Mouse (Mus musculus): ENCODE results near the gene Arfgef3.

- TF ChIP-seq CTCF (IDR thresholded peaks at IDR 0.05; ENCODE audit: insufficient read depth, low read depth, low read length) (no peak), POLR2A (IDR thresholded peaks at IDR 0.05; ENCODE audit: insufficient read depth, low read depth, low read length) (no peak)
Observed at GRCm38 (mm10) chr10:18701517-18701916, 42.2 kb downstream of the Arfgef3 start.

Data from olfactory bulb, adult 2 months (tissue).